Mouse (Mus musculus): ENCODE results near the gene Pdcd6ip. TPM values are rescaled to one million over a fixed set of nuclear protein-coding genes. Genes with fewer than 3 reads are reported as not detected.
"Not testable (repeated sequence)": the region's sequence is repeated elsewhere in the genome, so short reads cannot be mapped to it uniquely, and the experiment has no call there.

The Pdcd6ip gene
- polyA plus RNA-seq, 1 experiment from 2014 or later, result 86.6 TPM

DNA sequence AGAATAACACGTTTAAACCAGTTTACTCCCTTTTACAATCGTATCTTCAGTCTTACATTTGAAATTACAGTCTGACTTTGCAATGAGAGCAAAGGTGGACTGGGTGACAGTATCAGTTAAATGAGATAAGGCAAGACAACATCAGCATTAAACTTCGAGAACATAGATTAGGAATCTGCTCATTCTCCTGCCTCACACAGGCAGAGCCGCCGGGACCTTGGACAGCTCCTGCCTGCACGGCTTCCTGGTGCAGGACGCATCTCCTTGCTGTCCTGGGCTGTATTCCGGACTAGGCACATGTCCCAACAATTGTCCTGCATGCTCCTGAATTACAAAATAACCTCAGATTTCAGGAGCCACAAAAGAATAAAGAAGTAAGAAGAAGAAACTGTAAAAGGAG, 54.5 kb downstream of the Pdcd6ip start:
- no peak for ATAC-seq (ENCODE audit: low FRiP score, low TSS enrichment)
- 73% methylated on average over 8 of the region's 8 CpGs for WGBS
- Histone ChIP-seq H3K9me3 (ENCODE audit: low read length) (no peaks in the 10 kb centered on the region), H3K9ac (replicated peaks; ENCODE audit: low read length) (no peak overlapping the region), H3K36me3 (ENCODE audit: insufficient read depth, low read length) (peaks cover 33% of the 10 kb centered on the region), H3K4me2 (replicated peaks; ENCODE audit: low read depth, low read length) (no peak overlapping the region), H3K27ac (ENCODE audit: low read length) (no peak overlapping the region), H3K4me3 (ENCODE audit: low read length) (no peak overlapping the region), H3K27me3 (ENCODE audit: insufficient read depth, low read length) (no peaks in the 10 kb centered on the region), H3K4me1 (ENCODE audit: insufficient read depth, low read length) (no peaks in the 10 kb centered on the region)

- Histone ChIP-seq H3K4me1 (ENCODE audit: insufficient read depth, low read length) (no peaks in the 10 kb centered on the region), H3K9ac (replicated peaks; ENCODE audit: low read length) (no peak overlapping the region), H3K27me3 (ENCODE audit: insufficient read depth, low read length) (no peaks in the 10 kb centered on the region), H3K4me3 (ENCODE audit: low read length) (no peak overlapping the region), H3K36me3 (ENCODE audit: insufficient read depth, low read length) (peaks cover 18% of the 10 kb centered on the region), H3K4me2 (replicated peaks; ENCODE audit: low read depth, low read length) (no peak overlapping the region), H3K27ac (ENCODE audit: low read length) (no peak overlapping the region), H3K9me3 (ENCODE audit: low read length) (no peaks in the 10 kb centered on the region)
- WGBS, result 89% methylated on average over 8 of the region's 8 CpGs
- no peak for ATAC-seq (ENCODE audit: low FRiP score, low TSS enrichment)
Observed at GRCm38 (mm10) chr9:113650787-113651186, 57.3 kb downstream of the Pdcd6ip start.

DNA sequence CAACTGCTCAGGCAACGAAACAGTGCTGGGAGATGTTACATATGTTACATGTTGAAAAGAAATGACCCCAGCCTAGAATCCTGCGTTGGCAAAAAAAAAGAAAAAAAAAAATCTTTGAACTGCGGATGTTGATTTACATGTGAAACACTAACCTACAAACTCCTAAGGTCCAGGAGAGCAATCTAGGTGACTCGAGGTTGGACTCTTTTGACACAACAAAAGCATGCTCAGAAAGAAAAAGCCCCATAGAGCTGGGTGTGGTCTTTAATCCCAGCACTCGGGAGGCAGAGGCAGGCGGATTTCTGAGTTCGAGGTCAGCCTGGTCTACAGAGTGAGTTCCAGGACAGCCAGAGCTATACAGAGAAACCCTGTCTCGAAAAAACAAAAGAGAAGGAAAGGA, 58.8 kb downstream of the Pdcd6ip start:
- not testable (repeated sequence) for ATAC-seq (ENCODE audit: low FRiP score, low TSS enrichment)

DNA sequence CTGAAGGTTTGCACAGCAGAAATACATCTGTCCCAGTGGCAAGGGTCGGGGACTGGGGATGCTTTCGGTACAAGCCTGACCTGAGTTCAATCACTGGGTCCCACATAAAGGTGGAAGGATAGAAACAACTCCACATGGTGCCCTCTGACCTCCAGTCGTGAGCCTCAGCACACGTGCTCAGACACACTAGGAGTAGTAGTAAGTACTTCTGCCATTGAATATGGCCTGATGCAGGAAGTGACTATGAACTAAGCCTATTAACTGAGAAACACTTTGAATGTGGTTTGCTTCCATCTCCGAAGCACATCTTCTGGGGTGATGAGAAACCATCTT, 62.3 kb downstream of the Pdcd6ip start:
- 39% methylated on average over 5 of the region's 5 CpGs for WGBS
- H3K36me3 ChIP-seq (ENCODE audit: insufficient read depth, low read length), result no peaks in the 10 kb centered on the region
- 0 out of 2 replicates have a peak, but pooled peaks have one; percentile 42 for ATAC-seq (ENCODE audit: low FRiP score, low TSS enrichment)

More for the DNA sequence above, 58.8 kb downstream of the Pdcd6ip start:
- not testable (repeated sequence) for H3K27ac ChIP-seq (ENCODE audit: low read length); H3K4me1 ChIP-seq (ENCODE audit: insufficient read depth, low read length); H3K27me3 ChIP-seq (ENCODE audit: insufficient read depth, low read length); H3K4me3 ChIP-seq (ENCODE audit: low read length); H3K4me2 ChIP-seq (replicated peaks; ENCODE audit: low read depth, low read length); H3K9ac ChIP-seq (replicated peaks; ENCODE audit: low read length); H3K9me3 ChIP-seq (ENCODE audit: low read length)
- 73% methylated on average over 8 of the region's 8 CpGs for whole genome bisulfite sequencing
- peaks cover 12% of the 10 kb centered on the region; the same call in 1 of the 2 replicates for H3K36me3 ChIP-seq (ENCODE audit: insufficient read depth, low read length)

GRCm38 (mm10) chr9:113645153-113645836, 62.8 kb downstream of the Pdcd6ip start:
- peak; percentile 49 for ATAC-seq (ENCODE audit: low FRiP score, low TSS enrichment)

More for the DNA sequence above, 62.3 kb downstream of the Pdcd6ip start:
- Histone ChIP-seq H3K9ac (replicated peaks; ENCODE audit: low read length) (no peak overlapping the region), H3K9me3 (ENCODE audit: low read length) (no peaks in the 10 kb centered on the region), H3K27ac (ENCODE audit: low read length) (no peak overlapping the region), H3K27me3 (ENCODE audit: insufficient read depth, low read length) (no peaks in the 10 kb centered on the region), H3K4me1 (ENCODE audit: insufficient read depth, low read length) (0 out of 2 replicates have a peak, but pooled peaks cover 4% of the 10 kb centered on the region), H3K4me3 (ENCODE audit: low read length) (no peak overlapping the region), H3K4me2 (replicated peaks; ENCODE audit: low read depth, low read length) (no peak overlapping the region)

DNA sequence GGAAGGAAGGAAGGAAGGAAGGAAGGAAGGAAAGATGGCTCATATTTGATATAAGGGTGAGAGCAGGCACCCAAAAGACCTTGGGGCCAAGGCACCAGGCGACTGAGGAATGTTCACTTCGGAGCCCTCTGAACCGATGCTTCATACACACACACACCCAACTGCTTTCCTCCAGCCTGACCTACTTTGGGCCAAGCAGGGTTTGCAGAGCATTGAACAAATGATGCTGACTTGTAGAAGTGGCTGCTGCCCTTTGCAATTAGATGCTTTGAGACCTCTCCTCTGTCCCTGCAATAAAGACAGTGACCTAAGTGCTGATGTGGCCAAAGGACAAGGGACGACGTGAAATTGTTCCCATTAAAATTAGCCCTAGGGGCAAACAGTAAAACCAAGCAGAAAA, 63.4 kb downstream of the Pdcd6ip start:
- H3K4me3 ChIP-seq (ENCODE audit: low read length), result no peak overlapping the region
- H3K36me3 ChIP-seq (ENCODE audit: insufficient read depth, low read length), result no peaks in the 10 kb centered on the region
- H3K4me2 ChIP-seq (replicated peaks; ENCODE audit: low read depth, low read length), result no peak overlapping the region
- H3K27ac ChIP-seq (ENCODE audit: low read length), result no peak overlapping the region
- H3K9me3 ChIP-seq (ENCODE audit: low read length), result no peaks in the 10 kb centered on the region
- 0 out of 2 replicates have a peak, but pooled peaks cover 4% of the 10 kb centered on the region for H3K4me1 ChIP-seq (ENCODE audit: insufficient read depth, low read length)
- no peaks in the 10 kb centered on the region for H3K27me3 ChIP-seq (ENCODE audit: insufficient read depth, low read length)
- 52% methylated on average over 5 of the region's 5 CpGs for WGBS
- ATAC-seq (ENCODE audit: low FRiP score, low TSS enrichment), result no peak
- H3K9ac ChIP-seq (replicated peaks; ENCODE audit: low read length), result no peak overlapping the region

More at GRCm38 (mm10) chr9:113645153-113645836, 62.8 kb downstream of the Pdcd6ip start:
- H3K9ac ChIP-seq (replicated peaks; ENCODE audit: low read length), result no peak overlapping the region
- WGBS, result 25% methylated on average over 10 of the region's 11 CpGs
- H3K4me2 ChIP-seq (replicated peaks; ENCODE audit: low read depth, low read length), result no peak overlapping the region
- H3K27ac ChIP-seq (ENCODE audit: low read length), result no peak overlapping the region
- H3K4me3 ChIP-seq (ENCODE audit: low read length), result no peak overlapping the region
- H3K36me3 ChIP-seq (ENCODE audit: insufficient read depth, low read length), result no peaks in the 10 kb centered on the region
- H3K27me3 ChIP-seq (ENCODE audit: insufficient read depth, low read length), result no peaks in the 10 kb centered on the region
- H3K4me1 ChIP-seq (ENCODE audit: insufficient read depth, low read length), result 0 out of 2 replicates have a peak, but pooled peaks cover 4% of the 10 kb centered on the region
- no peaks in the 10 kb centered on the region for H3K9me3 ChIP-seq (ENCODE audit: low read length)

GRCm38 (mm10) chr9:113644076-113644475, 64.0 kb downstream of the Pdcd6ip start:
- Histone ChIP-seq H3K4me3 (ENCODE audit: low read length) (no peak overlapping the region), H3K27ac (ENCODE audit: low read length) (no peak overlapping the region), H3K9me3 (ENCODE audit: low read length) (no peaks in the 10 kb centered on the region), H3K4me1 (ENCODE audit: insufficient read depth, low read length) (0 out of 2 replicates have a peak, but pooled peaks cover 4% of the 10 kb centered on the region), H3K4me2 (replicated peaks; ENCODE audit: low read depth, low read length) (no peak overlapping the region), H3K36me3 (ENCODE audit: insufficient read depth, low read length) (no peaks in the 10 kb centered on the region), H3K27me3 (ENCODE audit: insufficient read depth, low read length) (no peaks in the 10 kb centered on the region), H3K9ac (replicated peaks; ENCODE audit: low read length) (no peak overlapping the region)
- no peak for ATAC-seq (ENCODE audit: low FRiP score, low TSS enrichment)
- 72% methylated on average over 3 of the region's 3 CpGs for WGBS

GRCm38 (mm10) chr9:113643669-113644068, 64.4 kb downstream of the Pdcd6ip start:
- Histone ChIP-seq H3K4me3 (ENCODE audit: low read length) (no peak overlapping the region), H3K4me1 (ENCODE audit: insufficient read depth, low read length) (0 out of 2 replicates have a peak, but pooled peaks cover 4% of the 10 kb centered on the region), H3K27ac (ENCODE audit: low read length) (no peak overlapping the region), H3K27me3 (ENCODE audit: insufficient read depth, low read length) (no peaks in the 10 kb centered on the region), H3K4me2 (replicated peaks; ENCODE audit: low read depth, low read length) (no peak overlapping the region), H3K36me3 (ENCODE audit: insufficient read depth, low read length) (no peaks in the 10 kb centered on the region), H3K9ac (replicated peaks; ENCODE audit: low read length) (no peak overlapping the region), H3K9me3 (ENCODE audit: low read length) (no peaks in the 10 kb centered on the region)
- WGBS, result 52% methylated on average over 15 of the region's 15 CpGs
- no peak for ATAC-seq (ENCODE audit: low FRiP score, low TSS enrichment)

DNA sequence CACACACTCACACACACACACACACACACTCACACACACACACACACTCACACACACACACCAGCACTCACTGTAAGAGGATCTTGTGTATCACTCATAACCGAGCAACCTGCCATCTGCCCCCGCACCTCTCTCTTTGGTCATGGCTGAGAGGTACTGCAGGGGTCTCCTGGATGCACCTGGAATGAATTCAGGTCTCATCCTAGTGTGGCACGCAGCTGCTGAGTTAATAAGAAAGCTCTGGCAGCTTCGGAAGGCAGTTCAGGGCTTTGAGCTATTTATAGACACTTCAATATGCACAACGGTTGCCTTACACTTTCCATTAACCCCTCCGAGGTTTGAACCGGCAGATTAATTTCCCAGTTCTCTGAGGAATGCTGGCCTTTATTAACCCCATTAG, 73.1 kb downstream of the Pdcd6ip start:
- Histone ChIP-seq H3K4me2 (replicated peaks; ENCODE audit: low read depth, low read length) (no peak overlapping the region), H3K4me3 (ENCODE audit: low read length) (no peak overlapping the region), H3K9ac (replicated peaks; ENCODE audit: low read length) (no peak overlapping the region), H3K36me3 (ENCODE audit: insufficient read depth, low read length) (no peaks in the 10 kb centered on the region), H3K27ac (ENCODE audit: low read length) (no peak overlapping the region), H3K4me1 (ENCODE audit: insufficient read depth, low read length) (no peaks in the 10 kb centered on the region), H3K27me3 (ENCODE audit: insufficient read depth, low read length) (no peaks in the 10 kb centered on the region), H3K9me3 (ENCODE audit: low read length) (peaks cover 8% of the 10 kb centered on the region; the same call in 1 of the 2 replicates)
- WGBS, result 27% methylated on average over 7 of the region's 7 CpGs
- 0 out of 2 replicates have a peak, but pooled peaks have one; percentile 46 for ATAC-seq (ENCODE audit: low FRiP score, low TSS enrichment)

GRCm38 (mm10) chr9:113633168-113633744, 74.8 kb downstream of the Pdcd6ip start:
- Histone ChIP-seq H3K27me3 (ENCODE audit: insufficient read depth, low read length) (no peaks in the 10 kb centered on the region), H3K27ac (ENCODE audit: low read length) (no peak overlapping the region), H3K9ac (replicated peaks; ENCODE audit: low read length) (no peak overlapping the region), H3K36me3 (ENCODE audit: insufficient read depth, low read length) (no peaks in the 10 kb centered on the region), H3K4me2 (replicated peaks; ENCODE audit: low read depth, low read length) (no peak overlapping the region), H3K9me3 (ENCODE audit: low read length) (peaks cover 8% of the 10 kb centered on the region; the same call in 1 of the 2 replicates), H3K4me3 (ENCODE audit: low read length) (no peak overlapping the region), H3K4me1 (ENCODE audit: insufficient read depth, low read length) (no peaks in the 10 kb centered on the region)
- WGBS, result 62% methylated on average over 8 of the region's 8 CpGs
- no peak for ATAC-seq (ENCODE audit: low FRiP score, low TSS enrichment)
